Mouse (Mus musculus): ENCODE data around the gene Ppp1r21. TPM values are rescaled to one million over a fixed set of nuclear protein-coding genes. Genes with fewer than 3 reads are reported as not detected.
A peak's percentile ranks its signal among the peaks of the same experiment; 100 is the strongest.

Ppp1r21 gene
- polyA plus RNA-seq (2014; fragmentation: Nextera tagmentation; extraction: Ambion mirVana), result 16.2 and 16.6 TPM in 2 replicates

DNA sequence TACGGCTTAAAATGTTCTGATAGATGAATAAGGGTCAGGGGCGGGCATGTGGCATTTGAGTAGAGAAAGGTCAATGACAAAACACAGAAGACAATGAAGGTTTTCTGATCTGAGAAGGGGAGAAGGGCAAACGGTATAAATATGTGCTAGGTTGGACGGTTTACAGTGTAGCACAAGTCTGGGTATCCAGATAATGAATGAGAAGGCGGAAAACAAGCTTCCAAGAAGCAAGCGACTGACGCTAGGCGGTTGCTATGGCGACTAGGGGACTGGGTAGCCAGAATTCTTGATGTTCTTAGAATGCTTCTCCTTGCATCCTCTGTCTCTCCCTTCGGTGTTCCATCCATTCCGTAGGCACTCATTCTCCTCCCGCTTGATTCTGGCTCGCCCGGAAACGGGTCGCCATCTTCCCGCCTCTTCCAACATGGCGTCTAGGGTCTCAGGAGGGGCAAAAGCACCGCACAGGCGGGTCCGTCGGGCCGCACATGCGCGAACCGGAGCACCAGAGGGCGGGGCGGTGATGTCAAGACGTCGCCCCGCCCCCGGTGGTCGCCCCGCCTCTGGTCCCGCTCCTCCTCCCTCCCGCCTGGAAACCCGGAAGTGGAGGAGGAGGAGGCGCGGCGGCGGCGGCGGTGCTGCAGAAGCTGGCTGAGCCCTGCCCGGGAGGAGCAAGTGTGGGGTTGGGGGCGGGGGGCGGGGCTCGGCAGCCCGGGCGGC lies at the start of gene Ppp1r21:
Gene Ppp1r21, plus strand, starts transcription at position 600 of the 717 bp plus-strand sequence.
- peak within 1 kb of the TSS; percentile 75 for H3K4me3 ChIP-seq (ENCODE audit: low read depth, low read length)
- H3K4me1 ChIP-seq (replicated peaks; ENCODE audit: control insufficient read depth, insufficient read depth, low read length), result peaks cover 8% of the 10 kb centered on the region
- H3K27me3 ChIP-seq (replicated peaks; ENCODE audit: control insufficient read depth, insufficient read depth, low read length), result no peaks in the 10 kb centered on the region
- ATAC-seq (replicated peaks; ENCODE audit: low FRiP score) (peak; percentile 97), DNase-seq (ENCODE audit: low spot score) (peak; percentile 98)
- WGBS, result 6% methylated on average over 47 of the region's 49 CpGs
- H3K9me3 ChIP-seq (ENCODE audit: control insufficient read depth, low read length), result no peaks in the 10 kb centered on the region
- H3K4me2 ChIP-seq, result peak within 1 kb of the TSS; percentile 89
- H3K36me3 ChIP-seq (ENCODE audit: control insufficient read depth, insufficient read depth, low read length), result no peaks in the 10 kb centered on the region
- no peak within 1 kb of the TSS; the same call in 1 of the 2 replicates for H3K27ac ChIP-seq (ENCODE audit: low read depth, low read length)
- peak within 1 kb of the TSS; percentile 75 for H3K9ac ChIP-seq (ENCODE audit: low read depth, low read length)

DNA sequence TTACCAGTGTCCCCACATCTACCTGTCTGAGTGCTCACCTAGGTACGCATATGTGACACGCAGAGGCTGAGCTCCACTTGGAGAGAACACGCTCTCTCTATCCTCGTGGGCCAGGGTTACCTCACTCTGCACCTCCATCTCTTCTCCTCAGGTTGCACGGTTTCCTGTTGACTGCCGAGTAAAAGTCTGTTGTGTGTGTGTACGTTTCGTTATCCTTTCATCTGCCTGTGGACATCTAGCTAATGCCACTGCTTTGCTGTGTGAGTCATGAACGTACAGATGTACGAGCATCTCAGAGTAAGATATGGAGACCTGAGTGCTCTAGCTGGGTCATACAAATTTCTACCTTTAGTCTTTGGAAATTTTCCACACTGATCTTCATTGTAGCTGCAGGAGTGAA lies 49.5 kb upstream of the Ppp1r21 start:
- ATAC-seq (replicated peaks; ENCODE audit: low FRiP score), result no peak

DNA sequence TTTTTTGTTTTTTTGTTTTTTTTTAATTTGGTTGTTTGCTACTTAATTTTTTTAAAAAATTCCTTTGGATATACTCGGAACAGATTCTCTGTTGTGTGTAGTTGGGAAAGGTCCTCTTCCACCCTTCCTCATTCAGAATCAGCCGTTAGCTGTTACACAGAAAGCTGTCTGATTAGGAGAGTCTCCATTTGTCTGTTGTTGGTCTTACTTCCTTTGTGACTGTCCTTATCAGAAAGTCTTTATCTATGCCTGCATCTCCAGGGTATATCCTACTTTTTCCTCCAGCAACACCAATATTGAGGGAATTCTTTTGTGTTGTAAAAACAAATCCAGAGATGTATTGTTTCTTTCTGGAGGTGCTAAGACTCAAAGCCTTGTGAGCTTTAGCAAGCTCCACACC lies 48.9 kb upstream of the Ppp1r21 start:
- 59% methylated on average over 2 of the region's 2 CpGs for WGBS
- Histone ChIP-seq H3K27ac (ENCODE audit: low read depth, low read length) (peak overlapping the region; percentile 5; the same call in 1 of the 2 replicates), H3K27me3 (replicated peaks; ENCODE audit: control insufficient read depth, insufficient read depth, low read length) (no peaks in the 10 kb centered on the region), H3K4me2 (no peak overlapping the region), H3K4me1 (replicated peaks; ENCODE audit: control insufficient read depth, insufficient read depth, low read length) (peaks cover 19% of the 10 kb centered on the region), H3K4me3 (ENCODE audit: low read depth, low read length) (no peak overlapping the region), H3K9ac (ENCODE audit: low read depth, low read length) (no peak overlapping the region), H3K9me3 (ENCODE audit: control insufficient read depth, low read length) (no peaks in the 10 kb centered on the region), H3K36me3 (ENCODE audit: control insufficient read depth, insufficient read depth, low read length) (peaks cover 3% of the 10 kb centered on the region; the same call in 1 of the 2 replicates)
- no peak for DNase-seq (ENCODE audit: low spot score)
- ATAC-seq (replicated peaks; ENCODE audit: low FRiP score), result no peak

More for the DNA sequence above, 49.5 kb upstream of the Ppp1r21 start:
- no peak for DNase-seq (ENCODE audit: low spot score)
- no peak overlapping the region for H3K4me3 ChIP-seq (ENCODE audit: low read depth, low read length)
- peaks cover 3% of the 10 kb centered on the region; the same call in 1 of the 2 replicates for H3K36me3 ChIP-seq (ENCODE audit: control insufficient read depth, insufficient read depth, low read length)
- peaks cover 19% of the 10 kb centered on the region for H3K4me1 ChIP-seq (replicated peaks; ENCODE audit: control insufficient read depth, insufficient read depth, low read length)
- no peaks in the 10 kb centered on the region for H3K27me3 ChIP-seq (replicated peaks; ENCODE audit: control insufficient read depth, insufficient read depth, low read length)
- no peak overlapping the region for H3K4me2 ChIP-seq
- H3K27ac ChIP-seq (ENCODE audit: low read depth, low read length), result no peak overlapping the region
- H3K9ac ChIP-seq (ENCODE audit: low read depth, low read length), result no peak overlapping the region
- 71% methylated on average over 10 of the region's 10 CpGs for WGBS
- no peaks in the 10 kb centered on the region for H3K9me3 ChIP-seq (ENCODE audit: control insufficient read depth, low read length)

DNA sequence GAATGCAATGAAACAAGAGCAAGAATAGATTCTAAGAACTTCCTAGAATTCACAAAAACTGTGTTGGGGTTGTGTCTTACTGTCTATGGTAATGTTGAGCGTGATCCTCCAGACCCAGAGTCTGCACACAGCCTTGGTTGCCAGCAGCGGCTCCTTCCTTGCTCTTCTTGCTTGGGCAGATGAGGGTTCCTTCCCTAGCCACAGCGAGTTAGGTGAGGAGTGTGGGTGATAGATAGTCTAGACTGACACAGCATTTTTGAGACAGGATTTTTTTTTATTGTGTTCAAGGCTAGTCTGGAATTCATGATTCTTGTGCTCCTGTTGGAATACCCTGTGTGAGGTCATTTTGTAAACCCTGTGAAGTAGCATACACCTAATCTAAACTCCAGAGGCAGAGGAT lies 48.3 kb upstream of the Ppp1r21 start:
- peak; percentile 83 for ATAC-seq (replicated peaks; ENCODE audit: low FRiP score)
- no peaks in the 10 kb centered on the region for H3K9me3 ChIP-seq (ENCODE audit: control insufficient read depth, low read length)
- no peaks in the 10 kb centered on the region for H3K27me3 ChIP-seq (replicated peaks; ENCODE audit: control insufficient read depth, insufficient read depth, low read length)
- no peak overlapping the region for H3K4me3 ChIP-seq (ENCODE audit: low read depth, low read length)
- no peak overlapping the region for H3K9ac ChIP-seq (ENCODE audit: low read depth, low read length)
- H3K27ac ChIP-seq (ENCODE audit: low read depth, low read length), result peak overlapping the region; percentile 5; the same call in 1 of the 2 replicates
- H3K36me3 ChIP-seq (ENCODE audit: control insufficient read depth, insufficient read depth, low read length), result peaks cover 7% of the 10 kb centered on the region; the same call in 1 of the 2 replicates
- peaks cover 19% of the 10 kb centered on the region for H3K4me1 ChIP-seq (replicated peaks; ENCODE audit: control insufficient read depth, insufficient read depth, low read length)
- H3K4me2 ChIP-seq, result no peak overlapping the region
- DNase-seq (ENCODE audit: low spot score), result no peak
- WGBS, result 51% methylated on average over 3 of the region's 3 CpGs

DNA sequence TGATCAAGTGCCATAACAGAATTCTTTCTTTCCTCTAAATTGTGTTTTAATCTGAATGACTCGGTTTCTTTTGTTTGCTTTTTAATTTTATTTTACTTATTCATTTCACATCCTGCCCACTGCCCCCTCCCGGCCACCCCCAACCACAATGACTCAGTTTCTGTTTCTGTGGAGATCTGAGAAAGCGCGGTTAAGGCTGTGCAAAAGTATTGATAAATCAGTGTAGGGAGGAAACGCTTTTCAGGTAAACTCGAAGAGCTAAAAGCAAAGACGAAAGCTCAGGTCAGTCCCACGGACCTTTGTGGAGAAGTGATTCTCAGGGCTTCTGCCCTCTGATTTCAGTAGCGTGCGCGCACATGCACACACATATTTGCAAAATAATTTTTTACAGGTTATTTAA lies 45.4 kb upstream of the Ppp1r21 start:
- no peak overlapping the region for H3K27ac ChIP-seq (ENCODE audit: low read depth, low read length)

DNA sequence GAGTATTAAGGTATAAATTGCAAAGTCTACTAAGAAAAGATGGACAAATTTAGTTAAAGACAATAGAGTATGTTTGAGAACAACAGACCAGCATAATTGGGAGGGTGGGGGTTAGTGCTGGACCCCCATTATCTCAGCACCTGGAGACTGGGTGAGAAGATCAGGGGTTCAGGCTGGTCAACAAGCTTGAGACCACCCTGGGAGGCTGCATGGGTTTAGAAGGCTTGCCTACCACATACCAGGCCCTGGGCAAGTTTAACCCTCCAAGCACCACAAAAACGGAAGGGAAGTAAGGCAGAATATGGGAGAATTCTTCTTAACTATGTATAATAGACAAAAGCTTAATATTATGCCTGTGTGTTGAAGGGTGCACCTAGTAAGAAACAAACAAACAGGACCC lies 45.0 kb upstream of the Ppp1r21 start:
- Histone ChIP-seq H3K4me1 (replicated peaks; ENCODE audit: control insufficient read depth, insufficient read depth, low read length) (peaks cover 16% of the 10 kb centered on the region), H3K9me3 (ENCODE audit: control insufficient read depth, low read length) (no peaks in the 10 kb centered on the region), H3K4me3 (ENCODE audit: low read depth, low read length) (no peak overlapping the region), H3K36me3 (ENCODE audit: control insufficient read depth, insufficient read depth, low read length) (peaks cover 9% of the 10 kb centered on the region; the same call in 1 of the 2 replicates), H3K9ac (ENCODE audit: low read depth, low read length) (no peak overlapping the region), H3K4me2 (no peak overlapping the region), H3K27ac (ENCODE audit: low read depth, low read length) (no peak overlapping the region), H3K27me3 (replicated peaks; ENCODE audit: control insufficient read depth, insufficient read depth, low read length) (no peaks in the 10 kb centered on the region)
- DNase-seq (ENCODE audit: low spot score) (no peak), ATAC-seq (replicated peaks; ENCODE audit: low FRiP score) (0 out of 2 replicates have a peak, but pooled peaks have one; percentile 29)
- WGBS, result 80% methylated on average over 1 of the region's 1 CpGs

More for the DNA sequence above, 45.4 kb upstream of the Ppp1r21 start:
- H3K4me3 ChIP-seq (ENCODE audit: low read depth, low read length), result no peak overlapping the region
- WGBS, result 87% methylated on average over 11 of the region's 11 CpGs
- no peak overlapping the region for H3K9ac ChIP-seq (ENCODE audit: low read depth, low read length)
- no peaks in the 10 kb centered on the region for H3K27me3 ChIP-seq (replicated peaks; ENCODE audit: control insufficient read depth, insufficient read depth, low read length)
- peaks cover 9% of the 10 kb centered on the region; the same call in 1 of the 2 replicates for H3K36me3 ChIP-seq (ENCODE audit: control insufficient read depth, insufficient read depth, low read length)
- peaks cover 16% of the 10 kb centered on the region for H3K4me1 ChIP-seq (replicated peaks; ENCODE audit: control insufficient read depth, insufficient read depth, low read length)
- ATAC-seq (replicated peaks; ENCODE audit: low FRiP score) (no peak), DNase-seq (ENCODE audit: low spot score) (no peak)
- H3K4me2 ChIP-seq, result no peak overlapping the region
- H3K9me3 ChIP-seq (ENCODE audit: control insufficient read depth, low read length), result no peaks in the 10 kb centered on the region

DNA sequence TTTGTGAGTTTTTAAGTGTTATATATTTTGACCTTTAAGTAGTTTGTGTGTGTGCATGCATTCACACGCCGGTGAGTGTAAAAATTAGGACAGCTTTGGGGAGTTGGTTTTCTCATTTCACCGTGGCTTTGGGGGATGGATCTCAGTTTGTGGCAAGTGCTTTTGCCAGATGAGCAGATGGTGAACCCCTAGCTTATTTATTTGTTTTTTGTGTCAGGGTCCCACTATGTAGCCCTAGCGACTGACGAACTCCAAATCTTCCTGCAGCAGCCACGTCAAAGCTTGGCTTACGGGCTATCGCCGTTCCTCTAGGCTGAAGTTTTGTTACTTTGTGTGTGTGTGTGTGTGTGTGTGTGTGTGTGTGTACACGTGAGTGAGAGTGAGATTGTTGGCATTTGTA lies 39.4 kb upstream of the Ppp1r21 start:
- Histone ChIP-seq H3K36me3 (ENCODE audit: control insufficient read depth, insufficient read depth, low read length) (peaks cover 9% of the 10 kb centered on the region; the same call in 1 of the 2 replicates), H3K4me1 (replicated peaks; ENCODE audit: control insufficient read depth, insufficient read depth, low read length) (no peaks in the 10 kb centered on the region), H3K9ac (ENCODE audit: low read depth, low read length) (no peak overlapping the region), H3K27ac (ENCODE audit: low read depth, low read length) (no peak overlapping the region), H3K9me3 (ENCODE audit: control insufficient read depth, low read length) (no peaks in the 10 kb centered on the region), H3K4me2 (no peak overlapping the region), H3K4me3 (ENCODE audit: low read depth, low read length) (no peak overlapping the region), H3K27me3 (replicated peaks; ENCODE audit: control insufficient read depth, insufficient read depth, low read length) (no peaks in the 10 kb centered on the region)
- ATAC-seq (replicated peaks; ENCODE audit: low FRiP score), result no peak
- DNase-seq (ENCODE audit: low spot score), result peak; percentile 24
- WGBS, result 94% methylated on average over 10 of the region's 10 CpGs

DNA sequence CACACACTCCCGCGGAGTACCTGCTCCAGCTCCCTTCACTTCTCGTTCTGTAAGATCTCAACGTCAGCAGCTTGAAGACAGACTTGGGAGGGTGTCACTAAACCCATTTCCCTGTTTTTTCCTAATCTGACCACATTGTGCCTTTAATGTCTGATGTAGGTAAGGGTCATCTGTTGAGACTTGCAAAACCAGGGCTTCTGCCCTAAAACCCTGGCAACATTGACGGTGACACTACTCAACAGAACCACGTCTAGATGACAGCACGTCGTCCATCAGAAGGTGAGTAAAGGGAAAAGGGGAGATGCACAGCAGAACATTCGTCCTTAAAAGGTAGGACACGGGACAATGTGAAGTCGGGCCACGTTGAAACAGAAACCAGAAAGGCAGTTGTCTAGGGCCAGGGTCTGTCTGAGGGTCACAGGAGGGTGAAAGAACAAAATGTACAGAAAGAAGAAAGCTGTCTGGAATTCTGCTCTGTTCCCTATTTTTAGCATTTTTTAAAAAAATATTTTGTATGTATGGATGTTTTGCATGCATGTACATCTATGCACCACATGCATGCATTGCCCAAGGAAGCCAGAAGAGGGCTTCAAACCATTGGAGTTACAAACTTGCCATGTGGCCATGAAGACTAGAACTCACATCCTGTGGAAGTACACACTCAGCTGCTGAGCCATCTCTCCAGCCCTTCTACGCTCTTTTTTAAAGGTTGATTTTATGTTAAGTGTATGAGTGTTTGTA lies 38.4 kb upstream of the Ppp1r21 start:
- Histone ChIP-seq H3K27ac (ENCODE audit: low read depth, low read length) (no peak overlapping the region), H3K9ac (ENCODE audit: low read depth, low read length) (no peak overlapping the region), H3K4me1 (replicated peaks; ENCODE audit: control insufficient read depth, insufficient read depth, low read length) (no peaks in the 10 kb centered on the region), H3K9me3 (ENCODE audit: control insufficient read depth, low read length) (no peaks in the 10 kb centered on the region), H3K27me3 (replicated peaks; ENCODE audit: control insufficient read depth, insufficient read depth, low read length) (no peaks in the 10 kb centered on the region), H3K4me3 (ENCODE audit: low read depth, low read length) (no peak overlapping the region), H3K4me2 (no peak overlapping the region), H3K36me3 (ENCODE audit: control insufficient read depth, insufficient read depth, low read length) (peaks cover 6% of the 10 kb centered on the region; the same call in 1 of the 2 replicates)
- ATAC-seq (replicated peaks; ENCODE audit: low FRiP score), result no peak
- DNase-seq (ENCODE audit: low spot score), result peak; percentile 6
- WGBS, result 93% methylated on average over 13 of the region's 13 CpGs

All from liver, embryonic 11.5 days (tissue).